Mouse (Mus musculus): Measurements from ENCODE around the gene Slc16a3. TPM values are rescaled to one million over a fixed set of nuclear protein-coding genes. Genes with fewer than 3 reads are reported as not detected.

Gene Slc16a3
- polyA plus RNA-seq (2015; fragmentation: Nextera tagmentation; extraction: Ambion mirVana): 73.5 and 82.2 TPM in 2 replicates

GRCm38 (mm10) chr11:120948328-120948727 lies at the start of gene Slc16a3:
Gene Slc16a3, plus strand, starts transcription at chr11:120948480.
- Histone ChIP-seq H3K4me2 (peak within 1 kb of the TSS; percentile 95), H3K4me3 (replicated peaks) (peak within 1 kb of the TSS; percentile 67), H3K27ac (replicated peaks) (peak within 1 kb of the TSS; percentile 92), H3K36me3 (replicated peaks) (no peaks in the 10 kb centered on the region; the same call in 1 of the 2 replicates), H3K27me3 (peaks cover 64% of the 10 kb centered on the region), H3K9me3 (replicated peaks) (no peaks in the 10 kb centered on the region), H3K9ac (peak within 1 kb of the TSS; percentile 81), H3K4me1 (replicated peaks) (peaks cover 57% of the 10 kb centered on the region)
- ATAC-seq (ENCODE audit: insufficient read depth): no peak
- WGBS (ENCODE audit: insufficient replicate concordance): 8% methylated on average over 12 of the region's 12 CpGs

GRCm38 (mm10) chr11:120900276-120901244 lies 47.7 kb upstream of the Slc16a3 start:
- H3K9ac ChIP-seq: peak overlapping the region; percentile 33; the same call in 1 of the 2 replicates
- H3K9me3 ChIP-seq (replicated peaks): no peaks in the 10 kb centered on the region
- H3K4me2 ChIP-seq: peak overlapping the region; percentile 57
- peaks cover 79% of the 10 kb centered on the region for H3K4me1 ChIP-seq (replicated peaks)
- WGBS (ENCODE audit: insufficient replicate concordance): 57% methylated on average over 8 of the region's 8 CpGs
- no peaks in the 10 kb centered on the region for H3K27me3 ChIP-seq
- H3K27ac ChIP-seq (replicated peaks): peak overlapping the region; percentile 92
- 0 out of 2 replicates have a peak, but pooled peaks cover 10% of the 10 kb centered on the region for H3K36me3 ChIP-seq (replicated peaks)
- no peak overlapping the region for H3K4me3 ChIP-seq (replicated peaks)
- peak; percentile 86 for ATAC-seq (ENCODE audit: insufficient read depth)

- H3K9me3 ChIP-seq (replicated peaks): no peaks in the 10 kb centered on the region
- H3K27me3 ChIP-seq: no peaks in the 10 kb centered on the region
- H3K27ac ChIP-seq (replicated peaks): peak overlapping the region; percentile 92
- H3K9ac ChIP-seq: no peak overlapping the region
- 82% methylated on average over 21 of the region's 21 CpGs for WGBS (ENCODE audit: insufficient replicate concordance)
- peak overlapping the region; percentile 26 for H3K4me2 ChIP-seq
- 0 out of 2 replicates have a peak, but pooled peaks cover 2% of the 10 kb centered on the region for H3K36me3 ChIP-seq (replicated peaks)
- ATAC-seq (ENCODE audit: insufficient read depth): no peak
- peaks cover 70% of the 10 kb centered on the region for H3K4me1 ChIP-seq (replicated peaks)
- no peak overlapping the region for H3K4me3 ChIP-seq (replicated peaks)
Measured at GRCm38 (mm10) chr11:120901729-120902486, 46.4 kb upstream of the Slc16a3 start.

GRCm38 (mm10) chr11:120902487-120903142 lies 45.7 kb upstream of the Slc16a3 start:
- H3K4me1 ChIP-seq (replicated peaks): peaks cover 67% of the 10 kb centered on the region
- peak overlapping the region; percentile 92 for H3K27ac ChIP-seq (replicated peaks)
- peak; percentile 55 for ATAC-seq (ENCODE audit: insufficient read depth)
- no peaks in the 10 kb centered on the region for H3K27me3 ChIP-seq
- H3K9me3 ChIP-seq (replicated peaks): no peaks in the 10 kb centered on the region
- 39% methylated on average over 10 of the region's 10 CpGs for WGBS (ENCODE audit: insufficient replicate concordance)
- no peak overlapping the region for H3K4me3 ChIP-seq (replicated peaks)
- H3K4me2 ChIP-seq: peak overlapping the region; percentile 33
- no peak overlapping the region for H3K9ac ChIP-seq
- no peaks in the 10 kb centered on the region for H3K36me3 ChIP-seq (replicated peaks)

DNA sequence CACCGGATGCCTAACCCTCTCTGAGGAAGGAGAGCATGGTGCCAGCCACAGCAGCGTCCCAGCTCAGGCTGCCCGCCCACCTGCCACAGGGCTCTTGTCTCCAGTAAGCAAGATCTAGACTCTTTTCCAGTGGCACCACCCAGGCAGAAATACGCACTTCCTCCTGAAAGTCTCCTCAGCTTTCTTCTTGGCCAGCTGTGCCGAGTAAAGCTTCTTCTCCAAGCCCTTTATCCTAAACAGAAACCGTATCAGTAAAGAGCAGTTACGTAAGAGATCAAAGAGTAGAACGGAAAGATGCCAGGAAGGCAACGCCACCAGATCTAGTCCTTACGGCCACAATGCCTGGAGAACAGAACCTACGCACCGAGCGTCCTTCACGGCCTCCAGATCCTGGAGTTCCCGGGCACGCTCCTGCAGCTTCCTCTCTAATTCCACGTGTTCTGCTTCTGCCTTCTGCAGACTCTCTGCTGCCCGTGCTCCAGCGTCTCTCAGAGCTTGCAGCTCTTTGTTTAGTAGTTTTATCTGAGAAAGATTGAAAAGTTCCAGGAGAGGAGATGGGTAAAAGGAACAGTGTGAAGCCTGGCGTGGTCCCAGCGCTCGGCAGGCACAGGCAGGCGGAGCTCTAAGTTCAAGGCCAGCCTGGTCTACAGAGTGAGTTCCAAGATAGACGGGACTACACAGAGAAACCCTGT lies 45.0 kb upstream of the Slc16a3 start:
- ATAC-seq (ENCODE audit: insufficient read depth): no peak

DNA sequence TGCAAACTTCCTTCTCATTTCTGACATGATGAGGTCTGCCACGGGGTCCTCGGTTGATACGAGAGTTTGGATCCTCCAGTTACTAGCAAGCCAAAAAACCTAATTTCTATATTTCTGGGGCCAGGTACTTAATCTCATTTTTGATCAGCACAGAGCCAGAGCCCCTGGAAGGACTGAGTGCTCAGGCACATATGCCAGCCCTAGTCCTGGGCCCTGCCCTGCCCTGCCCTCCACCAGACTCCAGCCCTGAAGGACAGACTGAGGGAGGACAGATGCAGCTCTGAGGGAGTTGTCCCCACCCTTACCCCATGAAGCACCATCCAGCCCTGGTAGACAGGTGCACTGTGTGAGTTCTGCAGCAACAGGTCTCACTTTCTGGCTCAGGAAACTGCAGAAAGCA lies 43.7 kb upstream of the Slc16a3 start:
- ATAC-seq (ENCODE audit: insufficient read depth): no peak
- Histone ChIP-seq H3K27ac (replicated peaks) (no peak overlapping the region), H3K4me1 (replicated peaks) (peaks cover 47% of the 10 kb centered on the region), H3K36me3 (replicated peaks) (no peaks in the 10 kb centered on the region), H3K4me2 (no peak overlapping the region), H3K4me3 (replicated peaks) (no peak overlapping the region), H3K27me3 (no peaks in the 10 kb centered on the region), H3K9ac (no peak overlapping the region), H3K9me3 (replicated peaks) (no peaks in the 10 kb centered on the region)
- 76% methylated on average over 3 of the region's 3 CpGs for WGBS (ENCODE audit: insufficient replicate concordance)

More for the DNA sequence above, 45.0 kb upstream of the Slc16a3 start:
- Histone ChIP-seq H3K4me2 (peak overlapping the region; percentile 33), H3K4me1 (replicated peaks) (peaks cover 60% of the 10 kb centered on the region), H3K27me3 (no peaks in the 10 kb centered on the region), H3K27ac (replicated peaks) (peak overlapping the region; percentile 92), H3K36me3 (replicated peaks) (no peaks in the 10 kb centered on the region), H3K9ac (no peak overlapping the region), H3K9me3 (replicated peaks) (no peaks in the 10 kb centered on the region), H3K4me3 (replicated peaks) (no peak overlapping the region)
- 74% methylated on average over 24 of the region's 24 CpGs for WGBS (ENCODE audit: insufficient replicate concordance)

DNA sequence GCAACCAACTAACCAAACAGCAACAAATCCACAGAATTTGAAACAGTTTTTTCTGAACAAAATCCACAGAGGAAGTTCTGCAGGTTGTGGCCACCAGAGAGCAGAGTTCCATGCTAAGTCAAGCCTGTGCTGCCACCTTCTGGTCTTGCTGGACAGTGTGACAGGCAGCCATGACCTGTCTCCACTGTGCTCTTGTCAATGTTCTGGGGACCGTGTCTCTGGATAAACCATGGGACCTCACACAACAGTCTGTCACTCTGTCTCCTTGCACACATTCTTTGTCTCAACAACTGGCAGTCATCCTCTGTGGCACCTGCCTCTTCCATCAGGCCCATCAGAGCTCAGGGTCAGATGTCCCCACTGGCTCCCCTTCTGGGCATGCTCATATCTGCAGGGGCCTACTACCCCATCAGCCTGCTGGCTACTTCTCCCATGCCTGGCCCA lies 42.8 kb upstream of the Slc16a3 start:
- Histone ChIP-seq H3K9me3 (replicated peaks) (no peaks in the 10 kb centered on the region), H3K27ac (replicated peaks) (no peak overlapping the region), H3K4me1 (replicated peaks) (peaks cover 42% of the 10 kb centered on the region), H3K4me3 (replicated peaks) (no peak overlapping the region), H3K4me2 (no peak overlapping the region), H3K27me3 (no peaks in the 10 kb centered on the region), H3K36me3 (replicated peaks) (no peaks in the 10 kb centered on the region), H3K9ac (no peak overlapping the region)
- 16% methylated on average over 1 of the region's 1 CpGs for WGBS (ENCODE audit: insufficient replicate concordance)
- ATAC-seq (ENCODE audit: insufficient read depth): peak; percentile 40; the same call in 1 of the 2 replicates

- peaks cover 14% of the 10 kb centered on the region; the same call in 1 of the 2 replicates for H3K36me3 ChIP-seq (replicated peaks)
- no peak for ATAC-seq (ENCODE audit: insufficient read depth)
- H3K4me1 ChIP-seq (replicated peaks): no peaks in the 10 kb centered on the region
- H3K9ac ChIP-seq: no peak overlapping the region
- H3K4me3 ChIP-seq (replicated peaks): no peak overlapping the region
- H3K27me3 ChIP-seq: no peaks in the 10 kb centered on the region
- H3K4me2 ChIP-seq: no peak overlapping the region
- no peaks in the 10 kb centered on the region for H3K9me3 ChIP-seq (replicated peaks)
- no peak overlapping the region for H3K27ac ChIP-seq (replicated peaks)
- 84% methylated on average over 4 of the region's 4 CpGs for WGBS (ENCODE audit: insufficient replicate concordance)
Measured at GRCm38 (mm10) chr11:120913796-120914195, 34.5 kb upstream of the Slc16a3 start.

DNA sequence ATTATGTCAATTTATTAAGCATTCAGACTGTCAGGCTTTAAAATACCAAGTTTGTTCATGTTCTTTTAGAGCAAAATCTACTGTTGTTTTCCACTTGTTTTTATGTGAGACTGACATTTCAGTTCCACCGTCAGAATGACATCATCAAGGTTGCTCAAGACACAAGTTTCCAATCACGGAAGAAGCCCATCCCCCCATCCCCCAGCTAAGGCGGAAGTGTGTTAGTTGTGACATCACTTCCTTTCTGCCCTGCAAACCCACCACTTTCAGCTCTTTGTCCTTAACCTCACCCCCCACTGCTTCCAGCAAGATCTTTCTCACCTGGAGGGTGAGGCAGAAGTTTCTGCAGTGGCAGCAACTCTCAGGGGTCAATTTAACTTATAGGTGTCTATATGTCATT lies 31.8 kb upstream of the Slc16a3 start:
- Histone ChIP-seq H3K27me3 (no peaks in the 10 kb centered on the region), H3K9ac (no peak overlapping the region), H3K4me2 (no peak overlapping the region), H3K9me3 (replicated peaks) (no peaks in the 10 kb centered on the region), H3K36me3 (replicated peaks) (peaks cover 28% of the 10 kb centered on the region), H3K4me1 (replicated peaks) (no peaks in the 10 kb centered on the region), H3K4me3 (replicated peaks) (no peak overlapping the region), H3K27ac (replicated peaks) (no peak overlapping the region)
- ATAC-seq (ENCODE audit: insufficient read depth): no peak
- WGBS (ENCODE audit: insufficient replicate concordance): 43% methylated on average over 3 of the region's 3 CpGs

- Histone ChIP-seq H3K27me3 (no peaks in the 10 kb centered on the region), H3K9me3 (replicated peaks) (no peaks in the 10 kb centered on the region), H3K27ac (replicated peaks) (no peak overlapping the region), H3K4me1 (replicated peaks) (no peaks in the 10 kb centered on the region), H3K9ac (no peak overlapping the region), H3K4me3 (replicated peaks) (no peak overlapping the region), H3K36me3 (replicated peaks) (peaks cover 34% of the 10 kb centered on the region), H3K4me2 (no peak overlapping the region)
- ATAC-seq (ENCODE audit: insufficient read depth): no peak
- WGBS (ENCODE audit: insufficient replicate concordance): 85% methylated on average over 5 of the region's 5 CpGs
Measured at GRCm38 (mm10) chr11:120917756-120918155, 30.5 kb upstream of the Slc16a3 start.
